Mouse (Mus musculus): ENCODE data around the gene Ssr2.

DNA sequence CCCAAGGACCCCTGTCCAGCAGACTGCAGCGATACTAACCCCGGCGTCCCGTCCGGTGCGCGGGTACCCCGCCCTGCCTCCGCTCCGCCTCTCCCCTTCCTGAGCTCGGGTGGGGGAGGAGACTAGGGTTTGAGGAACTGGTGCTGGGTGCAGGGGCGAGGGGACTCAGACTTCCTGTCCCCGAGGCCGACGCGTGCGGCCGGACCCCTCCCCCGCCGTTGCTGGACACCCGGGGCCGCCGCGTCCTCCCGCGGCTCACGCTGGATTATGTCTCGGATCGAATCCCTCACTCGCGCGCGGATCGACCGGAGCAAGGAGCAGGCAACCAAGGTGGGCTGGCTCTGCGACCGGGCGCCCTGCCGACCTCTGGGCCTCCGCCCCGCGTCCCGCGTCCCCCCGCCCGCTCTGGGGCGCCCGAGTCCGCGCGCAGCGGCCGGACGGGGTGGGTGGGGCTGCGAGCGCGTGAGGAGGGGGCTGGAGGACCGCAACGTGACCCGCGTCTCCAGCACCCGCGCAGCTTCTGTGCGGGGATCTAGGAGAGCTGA is 45.4 kb downstream of the Ssr2 start:
- TF ChIP-seq CTCF (IDR thresholded peaks at IDR 0.05; ENCODE audit: low read depth, low read length) (no peak), POLR2A (IDR thresholded peaks at IDR 0.05; ENCODE audit: extremely low read depth, insufficient read depth, low read length) (0 out of 2 replicates have a peak, but pooled peaks have one; percentile 23)

All from liver, adult 2 months (tissue).